Comparison of ENCODE assay signal across 13 mouse cellular contexts in the genomic region with DNA sequence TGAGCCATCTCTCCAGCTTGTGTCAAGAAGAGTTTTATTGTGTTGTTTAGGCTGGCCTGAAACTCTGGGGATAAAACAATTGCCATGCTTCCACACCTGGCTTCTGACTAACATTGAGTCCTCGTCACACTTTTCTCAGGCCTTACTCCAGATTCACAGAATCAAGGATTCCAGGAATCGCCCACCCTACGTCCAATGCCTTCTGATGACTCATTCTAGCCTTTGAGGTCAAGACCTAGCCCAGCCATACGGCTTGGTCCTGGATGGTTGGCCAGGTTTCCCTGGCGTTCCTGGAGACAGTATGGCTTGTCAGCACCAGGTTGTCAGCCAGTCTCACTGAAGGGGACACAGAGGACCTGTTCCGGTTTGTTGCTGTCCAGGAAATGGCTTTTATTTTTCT. TPM values are rescaled to one million over a fixed set of nuclear protein-coding genes. Genes with fewer than 3 reads are reported as not detected.
"Had no signal": no experiment of that assay in that cellular context is flagged by ENCODE, and none has a peak within 500 bp of the region (broad histone marks: within the 10 kb centered on the region; RNA-seq: fewer than 3 reads in every experiment).

No protein-coding gene starts in this region.

- ATAC-seq: midbrain, embryonic 13.5 days had no signal

- H3K27ac ChIP-seq: limb, embryonic 13.5 days; midbrain, embryonic 13.5 days had no signal

- H3K27me3 ChIP-seq: limb, embryonic 13.5 days; midbrain, embryonic 13.5 days had no signal

- H3K4me2 ChIP-seq: limb, embryonic 13.5 days; midbrain, embryonic 13.5 days had no signal

- H3K9me3 ChIP-seq: limb, embryonic 13.5 days; midbrain, embryonic 13.5 days had no signal

- DNase-seq: kidney, postnatal 25 days; left cerebral cortex, postnatal 4 days; lung, adult 18-20 months; right cerebral cortex, postnatal 14 days; thymus, postnatal 36 days had no signal

- H3K4me3 ChIP-seq: limb, embryonic 13.5 days; midbrain, embryonic 13.5 days had no signal

- H3K9ac ChIP-seq: midbrain, embryonic 13.5 days had no signal

RNA-seq across cellular contexts. Expression of a gene that starts 3.9 kb away (rescaled TPM):
- total RNA-seq: layer of hippocampus, adult 8-10 months; left cerebral cortex, adult 18-20 months had no signal
- polyA plus RNA-seq: kidney, embryonic 16.5 days; midbrain, postnatal 0 days; neural tube, embryonic 14.5 days had no signal

RNA-seq across cellular contexts. Expression of a gene that starts 4.8 kb away (rescaled TPM):
- total RNA-seq: midbrain, postnatal 0 days had no signal

RNA-seq across cellular contexts. Expression of a gene that starts 8.6 kb away (rescaled TPM):
- total RNA-seq: liver, adult 2 months had no signal
